Mouse (Mus musculus) embryo, embryonic 10 days (tissue): ENCODE measurements around the gene Kcnd2.

Experiments used
- DNase-seq: peaks from one replicate; pipeline ENCODE4 v3.0.0-alpha.2; 2015; ENCODE audit warnings: low spot score

Kcnd2 gene

DNA sequence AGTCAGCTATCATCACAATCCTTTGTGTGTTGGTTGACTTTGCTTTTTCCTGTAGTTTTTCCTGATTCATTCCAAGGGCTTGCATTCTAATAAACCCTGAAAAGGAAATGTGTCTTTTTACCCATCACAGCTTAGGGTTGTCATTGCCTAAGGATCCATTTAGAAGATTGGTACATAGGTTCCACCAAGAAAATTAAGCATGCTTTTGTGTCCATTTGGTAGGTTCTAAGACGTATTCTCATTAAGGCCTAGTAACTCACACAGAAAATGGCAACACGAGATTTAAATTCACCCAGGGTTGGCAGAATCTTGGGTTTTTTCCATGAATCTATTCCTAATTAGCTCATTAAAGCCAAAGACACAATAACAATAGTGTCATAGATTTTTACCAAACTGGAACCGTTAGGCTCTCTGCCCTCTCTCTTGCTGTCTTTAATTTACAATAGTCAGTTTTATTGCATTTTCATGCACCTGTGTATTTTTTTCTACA lies 477.6 kb downstream of the Kcnd2 start:
- DNase-seq, result no peak

DNA sequence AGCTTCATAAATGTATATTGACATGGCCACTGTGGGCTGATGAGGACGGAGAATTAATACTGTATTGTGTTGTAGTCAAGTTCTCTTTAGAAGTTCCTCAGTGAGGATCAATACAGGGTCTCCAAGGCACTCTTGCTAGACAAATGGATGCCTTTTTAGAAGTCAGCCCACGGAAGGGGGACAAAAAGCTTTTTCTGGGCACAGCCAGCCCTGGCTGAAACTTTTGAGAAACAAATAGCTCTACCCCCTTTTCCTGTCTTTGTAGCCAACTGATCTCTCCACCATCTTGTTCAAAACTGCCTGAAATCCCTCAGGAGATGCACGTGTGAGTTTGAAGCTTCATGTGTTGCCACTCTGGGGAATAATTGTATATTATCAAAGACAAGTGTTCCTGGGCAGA lies 482.3 kb downstream of the Kcnd2 start:
- no peak for DNase-seq

DNA sequence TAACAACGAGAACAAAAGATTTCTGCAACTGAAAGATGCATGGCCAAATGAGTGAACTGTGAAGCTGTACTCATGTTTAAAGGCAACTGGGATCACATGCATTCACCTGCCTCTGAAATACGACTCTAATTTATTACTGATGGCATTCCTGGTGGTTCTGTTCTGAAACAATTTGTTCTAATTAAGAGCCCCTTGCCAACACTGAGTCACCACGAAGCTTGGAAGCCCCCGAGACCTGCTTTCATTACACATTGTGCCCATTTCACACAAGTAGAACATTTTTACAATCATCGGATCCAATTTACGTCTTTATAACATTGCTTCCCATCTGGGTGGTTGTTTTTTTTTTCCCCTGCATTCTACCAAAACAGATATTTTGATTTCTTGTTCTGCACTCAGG lies 485.8 kb downstream of the Kcnd2 start:
- DNase-seq, result no peak

- peak; percentile 49 for DNase-seq
These were observed 493.9 kb downstream of the Kcnd2 start for GRCm38 (mm10) chr6:21709228-21709627.

GRCm38 (mm10) chr6:21719121-21719520 lies 503.8 kb downstream of the Kcnd2 start:
- no peak for DNase-seq

GRCm38 (mm10) chr6:21722238-21722637 lies 506.9 kb downstream of the Kcnd2 start:
- DNase-seq, result no peak

GRCm38 (mm10) chr6:21740606-21741005 lies 525.3 kb downstream of the Kcnd2 start:
- DNase-seq, result no peak

DNA sequence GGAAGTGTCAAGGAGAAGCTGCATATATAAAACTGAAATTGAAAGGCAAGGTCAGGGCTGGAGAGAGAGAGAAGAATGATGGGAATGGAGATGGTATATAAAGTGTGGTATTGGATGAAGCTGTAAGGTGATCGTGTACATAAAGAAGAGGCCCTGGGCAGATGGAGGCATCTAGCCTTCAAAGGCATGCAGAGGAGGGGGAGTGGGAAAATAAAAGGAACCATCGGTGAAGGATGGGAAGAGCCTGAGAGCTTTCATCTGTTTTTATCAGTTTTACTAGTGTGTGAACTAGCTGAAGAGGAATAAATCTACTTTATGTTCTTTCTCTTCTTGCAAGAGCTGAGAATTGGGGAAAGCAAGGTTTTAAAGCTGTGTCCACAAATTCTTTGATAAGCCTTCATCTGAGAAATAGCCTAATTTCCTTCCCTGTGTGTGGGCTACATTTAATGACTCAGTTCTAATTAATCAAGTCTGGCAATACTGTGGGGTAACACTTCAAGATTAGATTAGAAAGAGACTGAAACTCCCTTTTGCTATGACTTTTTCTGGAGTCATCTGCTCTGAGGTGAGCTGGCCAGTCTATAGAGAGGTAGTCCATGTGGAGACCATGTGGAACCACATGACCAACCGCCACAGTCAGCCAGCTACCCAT lies 529.4 kb downstream of the Kcnd2 start:
- DNase-seq, result no peak

- no peak for DNase-seq
These were observed 532.2 kb downstream of the Kcnd2 start for GRCm38 (mm10) chr6:21747536-21747935.

GRCm38 (mm10) chr6:21767787-21768221 lies 552.5 kb downstream of the Kcnd2 start:
- no peak for DNase-seq

DNA sequence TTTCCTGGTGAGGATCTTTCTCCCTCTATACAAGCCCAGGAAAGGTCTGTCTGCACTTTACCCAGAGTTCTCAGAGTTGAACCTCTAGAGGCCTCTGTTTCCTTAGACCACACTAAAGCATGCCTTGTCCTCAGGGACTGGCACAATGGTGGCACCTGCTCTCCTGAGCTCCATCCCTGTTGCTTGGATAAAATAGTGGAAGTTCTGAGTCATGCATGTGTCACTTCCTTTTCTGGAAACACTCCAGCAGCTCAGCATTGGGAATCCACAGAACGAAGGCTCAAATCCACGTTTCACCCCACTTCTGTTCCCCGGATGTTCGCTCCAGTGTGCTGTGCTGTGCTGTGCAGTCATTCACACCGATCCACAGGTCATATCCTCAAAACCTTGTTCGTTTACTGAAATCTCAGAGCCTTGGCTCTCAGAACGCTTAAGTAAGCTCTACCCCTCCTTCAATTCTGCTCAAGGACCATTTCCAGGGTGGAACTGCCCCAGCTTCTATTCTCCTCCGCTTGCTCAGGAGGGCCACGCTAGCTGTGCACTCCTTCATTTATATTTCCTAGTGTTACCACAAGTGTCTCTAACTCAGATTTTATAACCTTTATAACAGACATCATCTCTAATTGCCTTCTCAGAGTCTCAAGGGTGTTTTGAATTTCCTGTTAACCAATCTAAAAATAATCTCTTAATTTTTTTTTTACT lies 553.6 kb downstream of the Kcnd2 start:
- DNase-seq, result no peak

- DNase-seq, result no peak
These were observed 554.1 kb downstream of the Kcnd2 start for GRCm38 (mm10) chr6:21769447-21769809.

- DNase-seq, result no peak
These were observed 559.1 kb downstream of the Kcnd2 start for GRCm38 (mm10) chr6:21774213-21774916.
